Mouse (Mus musculus) limb, embryonic 11.5 days (tissue): ENCODE results near the gene Frmd4a. TPM values are rescaled to one million over a fixed set of nuclear protein-coding genes. Genes with fewer than 3 reads are reported as not detected.

Source experiments
- ATAC-seq: fragments of 200-750 bp; cut with Nextera tagmentation; 2 replicates; pipeline ENCODE4 v1.8.0; 2017; ENCODE audit warnings: low read depth; ENCODE audit not compliant: insufficient number of reproducible peaks, low FRiP score, low TSS enrichment
- DNase-seq: peaks from one replicate; pipeline ENCODE4 v3.0.0-alpha.2; 2015; ENCODE audit warnings: low spot score
- H3K27ac ChIP-seq: fragments of 300-500 bp; sonication (generic); replicated peaks from 2 replicates; pipeline ENCODE4 v1.5.1; 2014; ENCODE audit warnings: low read depth, mild to moderate bottlenecking, low read length
- H3K27me3 ChIP-seq: fragments of 300-500 bp; sonication (generic); 2 replicates; pipeline ENCODE4 v1.6.1; 2014; ENCODE audit warnings: mild to moderate bottlenecking, low read length, mixed read lengths; ENCODE audit not compliant: control insufficient read depth, insufficient read depth
- H3K36me3 ChIP-seq: fragments of 300-500 bp; sonication (generic); 2 replicates; pipeline ENCODE4 v1.6.1; 2014; ENCODE audit warnings: mild to moderate bottlenecking, low read length, moderate library complexity, mixed read lengths; ENCODE audit not compliant: control insufficient read depth, insufficient read depth
- H3K4me1 ChIP-seq: fragments of 300-500 bp; sonication (generic); 2 replicates; pipeline ENCODE4 v1.6.1; 2014; ENCODE audit warnings: low read length, mixed read lengths; ENCODE audit not compliant: control insufficient read depth, insufficient read depth
- H3K4me2 ChIP-seq: fragments of 300-500 bp; sonication (generic); 2 replicates; pipeline ENCODE4 v1.6.1; 2014; ENCODE audit warnings: low read depth, mild to moderate bottlenecking, moderate library complexity; ENCODE audit not compliant: severe bottlenecking
- H3K4me3 ChIP-seq: fragments of 300-500 bp; sonication (generic); 2 replicates; pipeline ENCODE4 v1.5.1; 2014; ENCODE audit warnings: low read depth, low read length
- H3K9ac ChIP-seq: fragments of 300-500 bp; sonication (generic); 2 replicates; pipeline ENCODE4 v1.6.1; 2014; ENCODE audit warnings: mild to moderate bottlenecking, low read length
- H3K9me3 ChIP-seq: fragments of 300-500 bp; sonication (generic); 2 replicates; pipeline ENCODE4 v1.6.1; 2016; ENCODE audit warnings: low read length; ENCODE audit not compliant: control insufficient read depth
- WGBS: fragments of 180-500 bp; shearing (Covaris S2); extraction: QIAGEN DNeasy Blood & Tissue Kit; methylation state at CpG from one replicate; pipeline ENCODE4 v1.1.7; 2014; 5-methylcytosine and 5-hydroxymethylcytosine counted together
- polyA plus RNA-seq: library from polyadenylated mRNA; unstranded; fragments of >200 nt; fragmentation: Nextera tagmentation; extraction: Ambion mirVana; gene quantifications from 2 replicates; pipeline ENCODE4 v1.2.1, GENCODE M21; 2014

Gene Frmd4a
- polyA plus RNA-seq, 1 experiment from 2014 or later, result 65.3 TPM

- 89% methylated on average over 7 of the region's 7 CpGs for WGBS
- Histone ChIP-seq H3K27me3 (no peaks in the 10 kb centered on the region), H3K9me3 (no peaks in the 10 kb centered on the region), H3K4me3 (no peak overlapping the region), H3K27ac (no peak overlapping the region), H3K4me2 (no peak overlapping the region), H3K36me3 (peaks cover 24% of the 10 kb centered on the region), H3K4me1 (no peaks in the 10 kb centered on the region), H3K9ac (no peak overlapping the region)
- ATAC-seq, result no peak
- no peak for DNase-seq
Observed at GRCm38 (mm10) chr2:4636656-4637055, 619.1 kb downstream of the Frmd4a start.

DNA sequence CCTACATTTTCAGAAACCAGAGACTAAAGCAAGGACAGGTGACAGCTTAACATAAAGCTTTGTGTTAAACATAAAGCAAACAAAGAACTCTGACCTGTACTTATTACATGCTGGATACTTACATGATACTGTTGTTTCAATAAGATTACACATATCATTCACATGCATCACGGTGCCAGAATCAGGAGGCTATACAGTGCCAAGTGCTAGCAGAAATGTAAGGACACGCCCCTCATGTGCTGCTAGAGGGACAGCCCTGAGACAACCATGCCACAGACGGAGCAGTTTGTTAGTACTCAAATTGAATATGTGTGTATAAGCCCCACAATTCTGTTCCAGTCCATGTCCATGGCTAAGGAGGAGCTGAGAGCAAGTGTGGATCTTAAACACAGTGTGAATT, 620.7 kb downstream of the Frmd4a start:
- Histone ChIP-seq H3K27ac (no peak overlapping the region), H3K9ac (no peak overlapping the region), H3K4me2 (no peak overlapping the region), H3K4me1 (no peaks in the 10 kb centered on the region), H3K36me3 (peaks cover 20% of the 10 kb centered on the region), H3K4me3 (no peak overlapping the region), H3K9me3 (no peaks in the 10 kb centered on the region), H3K27me3 (no peaks in the 10 kb centered on the region)
- 93% methylated on average over 3 of the region's 3 CpGs for WGBS
- no peak for ATAC-seq
- DNase-seq, result no peak

DNA sequence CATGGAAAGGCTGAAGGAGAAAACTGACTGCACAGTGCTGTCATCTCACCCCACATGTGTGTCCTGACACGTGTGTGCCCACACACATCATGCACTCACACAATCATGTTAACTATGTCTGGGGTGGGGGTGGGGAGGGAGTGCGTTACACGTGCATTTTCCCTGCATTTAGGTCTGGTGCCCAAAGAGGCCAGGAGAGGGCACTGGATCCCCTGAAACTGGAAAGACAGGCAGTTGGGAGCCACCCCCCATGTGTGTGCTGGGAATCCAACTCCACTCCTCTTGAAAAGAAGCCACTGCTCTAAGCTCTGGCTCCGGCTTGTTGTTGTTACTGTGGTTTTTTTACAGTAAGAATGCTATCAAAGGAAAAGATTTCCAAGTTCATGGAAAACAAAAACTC, 627.5 kb downstream of the Frmd4a start:
- Histone ChIP-seq H3K36me3 (peaks cover 11% of the 10 kb centered on the region), H3K27me3 (no peaks in the 10 kb centered on the region), H3K4me1 (no peaks in the 10 kb centered on the region), H3K4me3 (no peak overlapping the region), H3K9me3 (no peaks in the 10 kb centered on the region), H3K4me2 (no peak overlapping the region), H3K27ac (no peak overlapping the region), H3K9ac (no peak overlapping the region)
- 80% methylated on average over 4 of the region's 4 CpGs for WGBS
- ATAC-seq (no peak), DNase-seq (no peak)

DNA sequence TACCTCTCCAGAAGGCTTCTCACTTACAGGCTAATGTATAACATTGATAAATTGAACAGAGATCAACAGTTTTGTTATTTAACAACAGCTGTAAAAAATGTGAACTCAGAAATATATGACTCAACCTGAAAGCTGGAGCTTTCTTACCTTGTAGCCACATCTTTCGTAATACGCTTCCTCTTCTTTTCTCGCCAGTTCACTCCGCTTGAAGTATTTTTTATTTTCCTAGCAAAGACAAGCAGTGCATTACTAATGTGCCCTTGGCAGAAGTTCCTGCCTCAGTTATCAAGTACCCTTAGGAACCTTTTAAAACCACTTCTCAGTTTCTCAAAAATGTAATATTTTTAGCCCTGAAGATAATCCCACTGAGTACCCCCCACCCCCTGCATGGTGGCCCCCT, 630.6 kb downstream of the Frmd4a start:
- 97% methylated on average over 4 of the region's 4 CpGs for WGBS
- no peak overlapping the region for H3K4me3 ChIP-seq
- no peak overlapping the region for H3K9ac ChIP-seq
- H3K4me1 ChIP-seq, result peaks cover 4% of the 10 kb centered on the region; the same call in 1 of the 2 replicates
- DNase-seq, result no peak
- peaks cover 9% of the 10 kb centered on the region for H3K36me3 ChIP-seq
- H3K4me2 ChIP-seq, result no peak overlapping the region
- no peaks in the 10 kb centered on the region for H3K9me3 ChIP-seq
- H3K27ac ChIP-seq, result no peak overlapping the region
- H3K27me3 ChIP-seq, result no peaks in the 10 kb centered on the region
- no peak for ATAC-seq

GRCm38 (mm10) chr2:4649646-4650045, 632.1 kb downstream of the Frmd4a start:
- no peak for DNase-seq
- H3K4me2 ChIP-seq, result no peak overlapping the region
- peaks cover 5% of the 10 kb centered on the region; the same call in 1 of the 2 replicates for H3K36me3 ChIP-seq
- 98% methylated on average over 2 of the region's 2 CpGs for WGBS
- H3K9ac ChIP-seq, result no peak overlapping the region
- no peaks in the 10 kb centered on the region for H3K9me3 ChIP-seq
- H3K4me3 ChIP-seq, result no peak overlapping the region
- H3K27ac ChIP-seq, result no peak overlapping the region
- ATAC-seq, result no peak
- no peaks in the 10 kb centered on the region for H3K27me3 ChIP-seq
- H3K4me1 ChIP-seq, result peaks cover 4% of the 10 kb centered on the region; the same call in 1 of the 2 replicates

DNA sequence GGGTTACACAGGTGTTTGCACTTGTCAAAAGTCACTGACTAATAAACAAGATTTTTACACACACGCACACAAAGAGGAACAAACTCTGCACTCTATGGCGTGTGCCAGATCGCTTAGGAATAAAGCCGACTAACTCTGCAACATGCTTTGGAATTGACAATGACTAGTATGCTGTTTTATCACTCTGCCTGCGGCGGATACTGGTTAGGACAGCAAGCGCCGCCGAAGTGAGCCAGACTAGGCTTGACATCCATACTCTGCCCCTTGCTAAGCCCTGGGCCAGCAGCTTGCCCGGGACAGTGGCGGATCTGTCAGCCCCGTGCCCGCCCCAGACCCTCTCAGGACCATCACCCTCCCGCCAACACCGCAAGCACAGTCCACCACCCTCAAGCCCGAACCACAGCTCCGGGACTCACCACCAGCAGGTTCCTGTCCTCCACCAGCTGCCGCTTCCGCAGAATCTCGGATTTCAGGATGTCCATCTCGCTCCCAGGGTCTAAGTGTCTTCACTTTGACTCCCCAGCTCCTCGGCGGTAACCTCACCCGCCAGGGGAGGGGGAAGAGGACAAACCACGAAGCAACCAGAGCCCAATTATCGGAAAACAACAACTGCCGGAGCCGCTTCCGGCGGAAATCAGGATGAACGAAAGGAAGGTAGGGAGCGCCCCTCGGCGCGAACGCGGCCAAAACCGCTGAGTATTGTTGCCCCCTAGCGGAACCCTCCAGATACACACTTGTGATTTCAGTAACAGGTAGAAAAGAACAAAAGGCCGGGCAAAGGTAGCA, 634.2 kb downstream of the Frmd4a start, which contains the start of gene Prpf18:
Gene Prpf18 (minus strand): TSS at position 614 of the 786 bp plus-strand sequence.
- Histone ChIP-seq H3K4me2 (peak within 1 kb of the TSS; percentile 45), H3K27me3 (no peaks in the 10 kb centered on the region), H3K9me3 (no peaks in the 10 kb centered on the region), H3K4me1 (peaks cover 4% of the 10 kb centered on the region; the same call in 1 of the 2 replicates), H3K27ac (no peak within 1 kb of the TSS), H3K4me3 (peak within 1 kb of the TSS; percentile 87), H3K36me3 (peaks cover 3% of the 10 kb centered on the region; the same call in 1 of the 2 replicates), H3K9ac (peak within 1 kb of the TSS; percentile 76)
- WGBS, result 2% methylated on average over 40 of the region's 40 CpGs
- DNase-seq (peak; percentile 94), ATAC-seq (peak; percentile 73)

- no peak for ATAC-seq
- no peaks in the 10 kb centered on the region for H3K36me3 ChIP-seq
- H3K9me3 ChIP-seq, result no peaks in the 10 kb centered on the region; the same call in 1 of the 2 replicates
- no peak overlapping the region for H3K9ac ChIP-seq
- H3K4me2 ChIP-seq, result no peak overlapping the region
- DNase-seq, result no peak
- H3K27me3 ChIP-seq, result no peaks in the 10 kb centered on the region
- H3K4me3 ChIP-seq, result no peak overlapping the region
- WGBS, result 83% methylated on average over 2 of the region's 2 CpGs
- no peaks in the 10 kb centered on the region for H3K4me1 ChIP-seq
- no peak overlapping the region for H3K27ac ChIP-seq
Observed at GRCm38 (mm10) chr2:4660677-4661076, 643.2 kb downstream of the Frmd4a start.
